Mouse (Mus musculus) left cerebral cortex, postnatal 14 days (tissue): Measurements from ENCODE around the gene Rpl29. TPM values are rescaled to one million over a fixed set of nuclear protein-coding genes. Genes with fewer than 3 reads are reported as not detected.

Experiments used
- DNase-seq, 2 experiments: peaks; one replicate each; pipeline ENCODE4 v3.0.0; 2021 to 2022; ENCODE audit warnings: low spot score in 2 of 2, mixed read lengths in 1 of 2
- intact Hi-C: fragments of 180-260 bp; cut with DNase I; formaldehyde crosslinking; loops from one replicate; pipeline ENCODE4 v1.15.1; 2025
- total RNA-seq, 2 experiments: library from RNA; stranded (reverse); gene quantifications; 2 replicates each; pipeline ENCODE4 v1.2.3; 2021

Rpl29 gene
- total RNA-seq, 2 experiments from 2014 or later = 336 to 343 TPM

DNA sequence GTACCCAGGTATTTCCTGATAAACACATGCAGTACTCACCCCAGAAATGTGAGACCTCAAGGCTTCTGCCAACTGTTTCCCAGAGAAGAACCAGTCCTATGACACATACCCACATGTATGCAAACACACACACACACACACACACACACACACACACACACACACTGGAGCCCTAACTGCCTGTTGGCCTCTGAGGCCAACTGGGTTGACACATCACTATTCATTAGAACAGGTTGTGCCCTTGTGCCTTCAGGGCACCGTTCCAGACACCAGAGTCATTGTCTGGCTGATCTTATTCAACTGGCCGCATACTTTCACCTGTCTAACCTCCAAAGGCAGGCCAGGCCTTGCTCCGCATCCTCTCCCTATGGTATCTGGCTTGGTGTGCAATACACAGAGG is 17.0 kb upstream of the Rpl29 start:
- intact Hi-C loops = no loop called here

DNA sequence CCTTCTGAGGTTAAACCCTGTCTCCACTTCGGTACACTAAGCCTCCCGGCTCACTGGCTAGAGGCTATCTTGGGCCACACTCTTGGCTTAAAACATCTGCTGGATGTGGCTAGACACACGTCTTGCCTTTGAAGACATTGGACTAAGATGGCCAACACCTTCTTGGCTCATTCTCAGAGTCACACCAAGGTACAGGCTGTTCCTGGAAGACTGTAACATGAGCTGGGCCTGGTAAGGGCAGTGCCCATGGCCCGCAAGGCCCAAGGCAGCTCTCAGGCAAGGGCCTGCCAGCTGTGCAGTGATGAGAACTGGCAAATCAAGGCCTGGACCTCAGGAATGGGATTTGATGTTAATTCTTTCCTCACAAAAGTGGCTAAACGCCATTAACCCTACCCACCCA is 15.6 kb upstream of the Rpl29 start:
- intact Hi-C loops = no loop called here
- DNase-seq = no peak

More for the DNA sequence above, 17.0 kb upstream of the Rpl29 start:
- DNase-seq = no peak

DNA sequence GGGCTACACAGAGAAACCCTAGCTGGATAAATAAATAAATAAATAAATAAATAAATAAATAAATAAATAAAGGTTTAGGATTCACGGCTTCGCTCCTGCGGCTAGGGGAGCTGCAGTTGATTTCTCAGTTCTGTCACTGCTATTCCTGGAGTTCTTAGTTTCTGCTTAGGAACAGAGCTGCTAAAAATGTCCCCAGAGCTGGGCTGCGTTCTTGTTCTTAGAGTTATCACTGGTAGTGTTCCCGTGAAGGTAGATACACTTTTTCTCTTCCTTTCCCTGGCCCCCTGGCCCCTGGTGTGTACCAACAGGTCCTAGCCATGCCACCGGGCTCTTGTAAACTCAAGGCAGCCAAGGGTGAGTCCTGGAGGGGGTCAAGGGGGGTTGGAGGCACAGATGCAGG is 12.4 kb upstream of the Rpl29 start:
- intact Hi-C loops = no loop called here
- peak; percentile 60 to 68 for DNase-seq

DNA sequence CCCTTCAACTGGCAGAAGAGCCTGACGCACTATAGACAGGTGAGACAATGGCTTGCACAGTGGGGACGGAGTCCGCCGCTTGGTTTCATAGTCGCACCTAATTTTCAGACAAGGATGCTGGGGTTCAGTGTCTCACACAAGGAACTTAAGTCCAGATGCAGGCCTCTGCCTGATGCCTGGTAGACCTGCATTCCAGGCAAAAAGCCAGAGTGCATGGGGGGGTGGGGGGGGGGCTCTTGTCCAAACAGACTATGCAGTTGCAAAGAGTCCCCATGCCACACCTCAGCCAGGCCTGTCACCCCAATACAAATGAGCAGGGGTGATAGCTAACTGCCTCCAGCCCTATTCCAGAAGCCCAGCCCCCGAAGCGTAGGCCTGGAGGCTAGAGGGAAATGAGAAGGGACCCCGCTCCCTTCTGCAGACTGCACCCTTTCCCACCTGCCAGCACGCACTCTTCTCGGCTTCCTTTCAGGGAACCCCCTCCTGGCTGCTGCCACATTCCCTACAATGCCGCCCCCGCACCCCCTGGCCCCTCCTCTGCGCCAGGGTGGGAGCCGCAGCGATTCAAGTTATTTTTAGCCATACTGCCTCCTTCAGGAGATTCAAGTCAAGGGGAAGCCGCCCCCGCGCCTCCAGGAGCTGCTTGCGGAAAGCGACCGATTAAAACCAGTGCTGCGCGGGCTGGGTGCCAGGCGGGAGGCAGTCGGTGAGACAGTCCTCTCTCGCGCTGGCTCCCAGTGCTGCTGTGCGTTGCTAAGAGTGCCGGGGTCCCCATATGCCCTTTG is 11.2 kb upstream of the Rpl29 start:
- intact Hi-C loops = no loop called here
- peak; percentile 97 to 98 for DNase-seq

DNA sequence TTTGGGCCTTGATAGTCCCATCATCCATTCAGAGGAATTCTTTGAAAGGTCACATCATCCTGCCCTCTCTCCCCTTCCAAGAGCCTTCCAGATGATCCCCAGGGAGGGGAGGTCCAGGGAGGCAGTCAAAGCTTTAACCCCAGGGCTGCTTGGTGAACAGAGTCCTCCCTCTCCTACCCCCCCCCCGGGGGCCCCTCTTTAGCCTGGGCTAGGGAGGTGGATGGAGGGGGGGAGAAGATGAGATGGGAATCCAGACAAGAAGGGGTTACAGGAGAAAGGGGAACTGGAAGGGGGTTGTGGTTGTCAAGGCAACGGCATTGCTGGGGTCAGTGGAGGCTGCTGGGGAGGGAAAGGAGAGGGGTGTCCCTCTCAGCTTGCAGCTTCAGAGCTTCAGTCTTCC is 8.6 kb upstream of the Rpl29 start:
- intact Hi-C loops = loop anchor here (1.0 to 10.0 kb wide), 4 partner anchors 52 to 216 kb away; partner anchors contain the start of genes Dusp7 and Twf2
- DNase-seq = no peak

DNA sequence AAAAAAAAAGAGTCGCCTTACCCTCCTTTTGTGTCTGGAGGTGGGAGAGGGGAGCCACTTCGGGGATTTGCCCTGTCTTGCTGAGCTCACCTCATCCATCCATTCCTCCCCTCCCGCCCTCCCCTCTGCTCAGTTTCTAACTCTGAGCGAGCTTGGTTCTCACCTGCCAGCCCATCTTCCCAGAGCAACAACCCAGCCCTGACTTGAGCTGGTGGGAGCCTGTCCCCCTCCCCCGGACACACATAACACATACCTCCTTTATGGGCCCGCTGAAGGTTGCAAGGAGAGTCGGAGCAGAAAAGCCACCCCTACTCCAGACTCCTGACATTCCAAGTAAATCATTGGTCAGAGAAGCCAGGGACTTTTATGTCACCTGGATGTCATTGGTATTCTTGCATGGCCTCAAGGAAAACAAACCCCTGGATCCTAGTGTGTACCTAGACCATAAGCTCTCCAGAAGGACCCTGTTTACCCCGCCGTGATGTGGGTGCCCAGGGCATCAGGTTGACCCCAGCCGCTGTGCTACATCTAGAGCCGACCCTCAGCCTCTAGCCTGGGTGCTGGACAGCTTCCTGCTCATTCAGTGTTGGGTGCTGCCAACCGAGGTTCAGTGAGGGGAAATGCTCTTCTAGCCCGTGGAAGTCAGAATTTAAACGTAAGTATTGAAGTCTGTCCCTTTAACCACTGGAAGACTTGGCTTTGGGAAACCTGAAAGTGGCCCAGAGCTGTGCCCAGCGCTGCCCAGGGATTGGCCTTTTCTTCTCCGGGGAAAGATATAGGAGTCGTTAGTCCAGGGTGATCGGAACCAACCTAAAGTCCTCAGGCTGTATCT is 8.0 kb upstream of the Rpl29 start:
- DNase-seq = no peak
- intact Hi-C loops = loop anchor here (1.0 to 10.0 kb wide), 4 partner anchors 52 to 216 kb away; partner anchors contain the start of genes Dusp7 and Twf2

DNA sequence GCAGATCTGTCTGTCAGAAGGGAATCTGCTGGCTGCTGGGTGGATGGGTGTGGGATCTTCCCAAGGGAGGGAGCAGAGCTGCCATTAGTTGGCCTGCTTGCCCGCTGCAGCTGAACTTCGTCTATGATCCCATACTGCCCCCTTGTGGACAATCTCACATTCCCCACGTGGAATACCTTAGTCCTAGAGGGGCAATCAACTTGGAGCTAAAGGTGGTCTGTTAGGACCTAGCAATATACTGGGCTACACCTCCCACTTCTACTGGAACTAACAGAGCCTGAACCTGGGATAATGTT is 7.4 kb upstream of the Rpl29 start:
- DNase-seq = peak; percentile 93 to 94
- intact Hi-C loops = loop anchor here (1.0 to 10.0 kb wide), 4 partner anchors 53 to 217 kb away; partner anchors contain the start of genes Dusp7 and Twf2

DNA sequence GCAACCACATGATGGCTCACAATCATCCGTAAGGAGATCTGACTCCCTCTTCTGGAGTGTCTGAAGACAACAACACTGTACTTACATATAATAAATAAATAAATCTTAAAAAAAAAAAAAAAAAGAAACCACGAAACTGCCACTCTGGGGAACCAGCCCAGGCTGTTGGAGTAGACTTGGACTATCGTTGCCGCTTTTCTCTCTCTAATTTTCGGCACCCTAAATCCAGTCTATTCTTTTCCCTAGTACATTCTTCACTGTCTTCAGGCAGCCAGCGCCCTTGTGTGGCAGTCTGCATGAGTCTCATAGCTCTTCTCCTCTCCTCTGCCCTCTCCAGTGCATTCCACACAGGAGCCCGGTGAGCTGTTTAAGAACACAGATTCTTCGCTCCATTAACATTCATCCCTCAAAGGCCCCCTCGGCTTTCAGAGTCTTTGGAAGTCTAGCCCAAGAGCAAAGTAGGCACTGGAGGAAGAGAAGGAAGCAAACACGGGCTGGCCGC is 484 bp upstream of the Rpl29 start:
- intact Hi-C loops = loop anchor here (10.0 kb wide), 1 partner anchor 224 kb away; the partner anchor contains the start of gene Twf2
- DNase-seq = peak in 1 of 2 experiments; percentile 44

DNA sequence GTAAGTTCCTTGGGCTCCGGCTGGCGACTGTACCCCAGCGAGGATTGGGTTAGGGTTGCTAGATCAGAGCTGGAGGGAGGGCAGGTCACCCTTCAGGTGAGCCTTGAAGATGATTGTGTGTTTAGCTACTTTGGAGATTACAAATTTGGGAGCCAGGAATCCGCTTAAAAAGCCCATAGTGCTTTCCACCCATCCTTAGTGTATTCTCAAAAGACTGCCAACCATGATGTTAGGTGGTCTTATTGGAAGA is 686 bp downstream of the Rpl29 start:
- intact Hi-C loops = no loop called here
- no peak for DNase-seq

DNA sequence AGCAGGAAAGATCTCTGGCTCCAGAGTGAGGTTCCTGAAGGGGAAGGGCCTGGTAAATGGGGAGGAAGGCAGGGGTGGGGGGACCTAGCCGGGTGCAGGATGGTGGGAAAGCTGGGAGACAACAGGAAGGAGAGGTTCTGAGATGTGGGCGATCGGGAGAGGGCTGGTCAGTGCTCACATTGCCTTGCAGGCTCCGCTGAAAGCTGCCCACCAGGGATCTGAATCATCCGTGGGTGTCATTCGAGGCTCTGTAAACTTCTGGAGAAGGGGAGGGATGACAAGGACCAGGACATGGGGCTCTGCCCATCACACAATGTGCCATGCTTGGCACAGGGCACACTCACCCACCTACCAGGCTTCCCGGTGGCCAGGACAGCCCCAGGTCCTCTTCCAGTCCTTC is 4.1 kb downstream of the Rpl29 start:
- DNase-seq = peak; percentile 38 to 52
- intact Hi-C loops = no loop called here

DNA sequence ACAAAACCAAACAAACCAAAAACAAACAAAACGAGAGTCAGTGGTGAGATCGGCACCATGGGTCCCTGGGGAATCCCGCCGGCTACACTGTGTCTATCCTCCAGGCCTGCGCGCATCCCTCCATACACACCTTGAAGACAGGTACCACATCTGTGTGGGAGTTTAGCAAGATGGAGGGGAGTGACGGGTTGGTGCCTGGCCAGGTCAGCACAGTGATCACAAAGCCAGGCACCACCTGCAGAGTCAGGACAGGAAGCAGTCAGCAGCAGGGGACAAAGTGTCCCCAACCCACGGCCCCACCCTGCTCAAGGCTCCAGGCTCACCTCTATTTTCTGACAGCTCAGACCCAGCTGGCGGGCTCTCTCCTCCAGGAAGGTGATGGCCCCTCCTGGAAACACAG is 7.3 kb downstream of the Rpl29 start:
- no peak for DNase-seq
- intact Hi-C loops = no loop called here

DNA sequence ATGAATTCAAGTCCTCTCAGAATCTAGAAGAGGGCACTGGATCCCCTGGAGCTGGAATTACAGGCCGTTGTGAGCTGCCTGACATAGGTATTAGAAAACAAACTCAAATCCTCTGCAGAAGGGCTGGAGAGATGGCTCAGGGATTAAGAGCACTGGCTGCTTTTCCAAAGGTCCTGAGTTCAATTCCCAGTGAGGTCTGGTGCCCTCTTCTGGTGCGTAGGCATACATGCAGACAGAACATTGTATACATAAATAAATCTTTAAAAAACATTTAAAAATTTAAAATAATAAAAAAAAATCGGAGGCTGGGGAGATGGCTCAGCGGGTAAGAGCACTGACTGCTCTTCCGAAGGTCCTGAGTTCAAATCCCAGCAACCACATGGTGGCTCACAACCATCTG is 13.4 kb downstream of the Rpl29 start:
- DNase-seq = no peak
- intact Hi-C loops = no loop called here

DNA sequence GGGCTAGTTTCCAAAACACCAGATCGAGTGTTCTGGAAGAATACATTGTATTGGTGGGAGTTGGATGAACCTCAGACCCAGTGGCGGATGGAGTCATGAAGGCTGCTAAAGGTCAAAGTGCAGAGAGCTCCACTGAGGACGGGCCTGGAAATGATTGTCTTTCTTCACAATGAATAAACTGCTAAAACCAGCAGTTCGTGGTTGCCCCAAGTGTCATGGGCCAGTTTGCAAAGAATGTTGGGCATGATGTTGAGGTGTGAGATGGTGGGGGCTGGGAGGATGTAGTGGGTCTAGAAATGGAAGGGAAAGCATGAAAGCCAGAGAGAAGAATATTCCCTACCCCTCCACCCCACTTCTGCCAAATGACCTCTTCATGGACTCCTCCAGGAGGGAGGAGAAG is 15.6 kb downstream of the Rpl29 start:
- intact Hi-C loops = no loop called here
- no peak for DNase-seq

DNA sequence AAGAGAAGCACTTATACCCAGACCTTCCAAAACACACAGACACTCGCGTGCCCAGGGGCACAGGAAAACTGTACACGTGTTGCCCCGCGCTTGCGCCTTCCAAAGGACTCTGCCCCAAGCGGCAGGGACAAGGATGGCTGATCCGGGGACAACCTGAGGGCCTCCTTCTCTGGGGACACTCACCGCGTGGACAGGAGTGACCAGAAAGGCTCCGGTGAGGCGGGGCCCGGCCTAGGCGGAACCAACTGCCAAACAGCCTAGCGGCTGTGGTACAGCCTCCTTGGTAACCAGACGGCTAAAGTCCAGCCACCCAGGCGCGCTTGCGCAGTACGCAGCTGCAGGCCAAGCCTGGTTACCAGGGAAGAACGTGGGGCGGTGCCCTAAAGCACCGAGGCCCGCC is 18.1 kb downstream of the Rpl29 start, which contains the start of the genes Abhd14b and Abhd14a:
Gene Abhd14b (plus strand): TSS at position 112 of the 400 bp plus-strand sequence.
Gene Abhd14a (minus strand): TSS at position 331 of the 400 bp plus-strand sequence.
- intact Hi-C loops = loop anchor here (2.0 kb wide), 1 partner anchor 29 kb away; the partner anchor contains the start of gene Parp3
- DNase-seq = peak; percentile 88 to 90

DNA sequence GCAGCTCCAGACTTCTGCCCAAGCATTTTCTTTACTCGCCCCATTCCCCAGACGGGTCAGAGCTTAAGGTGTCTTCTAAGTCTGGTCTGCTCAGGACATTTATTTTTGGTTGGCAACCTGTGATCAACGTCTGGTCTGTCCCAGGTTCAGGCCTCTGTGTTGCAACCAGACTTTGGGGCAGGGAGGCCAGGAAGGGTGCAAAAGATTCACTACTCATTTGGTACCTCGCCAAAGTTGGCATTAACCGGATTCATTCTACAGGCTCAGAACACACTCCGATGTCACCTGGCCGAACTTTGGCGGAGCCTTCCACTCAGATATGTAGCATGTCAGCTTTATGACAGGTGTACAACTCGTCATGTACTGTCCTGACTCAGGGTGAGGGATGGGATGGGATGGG is 18.7 kb downstream of the Rpl29 start:
- intact Hi-C loops = loop anchor here (2.0 kb wide), 1 partner anchor 29 kb away; the partner anchor contains the start of gene Parp3
- DNase-seq = no peak

DNA sequence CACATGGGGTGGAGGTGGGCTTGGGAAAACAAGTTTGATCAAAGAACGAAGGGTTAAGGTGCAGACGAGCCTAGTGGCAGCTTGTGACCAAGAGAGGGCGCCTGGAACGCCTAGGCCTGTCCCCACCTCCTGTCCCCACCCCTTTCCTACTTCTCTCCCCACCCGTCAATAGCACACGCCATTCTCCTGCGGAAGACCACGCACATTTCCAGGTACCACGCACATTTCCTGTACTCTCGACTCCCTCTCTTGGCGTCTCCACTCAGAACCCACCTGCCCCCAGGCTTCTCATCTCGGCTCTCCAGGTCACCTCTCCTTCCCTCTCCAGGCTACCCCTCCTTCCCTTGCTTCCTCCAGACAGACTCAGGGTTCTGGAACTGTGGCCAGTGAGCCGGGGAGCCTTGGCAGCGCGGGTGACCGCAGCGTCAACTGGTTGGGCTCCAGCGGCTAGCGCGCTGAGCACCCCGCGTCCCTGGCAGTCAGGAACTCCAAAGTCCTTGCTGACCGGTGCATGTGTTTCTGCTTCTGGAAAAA is 19.3 kb downstream of the Rpl29 start:
- intact Hi-C loops = no loop called here

DNA sequence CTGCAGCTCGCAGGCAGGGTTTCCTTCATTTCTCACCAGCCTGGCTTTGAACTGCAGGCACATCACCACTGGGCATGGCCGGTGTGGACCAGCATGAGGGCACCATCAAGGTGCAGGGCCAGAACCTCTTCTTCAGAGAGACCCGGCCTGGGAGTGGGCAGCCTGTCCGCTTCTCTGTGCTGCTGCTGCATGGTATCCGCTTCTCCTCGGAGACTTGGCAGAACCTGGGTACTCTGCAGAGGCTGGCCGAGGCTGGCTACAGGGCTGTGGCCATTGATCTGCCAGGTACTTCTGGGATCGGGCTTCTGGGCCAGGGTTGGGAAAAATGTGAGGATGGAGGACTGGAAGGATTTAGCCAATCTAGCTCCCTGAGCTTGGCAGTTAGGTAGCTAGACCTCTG is 20.7 kb downstream of the Rpl29 start:
- intact Hi-C loops = no loop called here
- DNase-seq = no peak

More for the DNA sequence above, 19.3 kb downstream of the Rpl29 start:
- peak; percentile 76 for DNase-seq

DNA sequence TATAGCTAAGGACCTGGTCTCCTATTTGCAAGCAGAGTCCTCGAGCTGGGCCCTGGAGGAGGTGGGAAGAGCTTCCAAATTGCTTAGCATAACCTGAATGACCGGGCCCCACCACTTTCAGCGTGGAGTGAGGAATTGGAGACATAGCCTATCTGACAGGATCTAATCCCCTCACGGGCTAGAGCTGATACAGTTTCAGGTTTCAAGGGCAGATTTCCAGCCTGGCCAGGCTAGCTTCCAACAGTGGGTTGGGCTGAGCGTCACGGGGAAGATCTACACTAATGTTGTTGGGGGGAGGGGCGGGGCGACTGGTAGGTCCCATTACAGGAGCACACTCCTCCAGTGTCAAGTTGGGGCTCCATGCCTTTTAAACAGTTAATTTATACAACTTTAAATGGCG is 21.4 kb downstream of the Rpl29 start:
- DNase-seq = no peak
- intact Hi-C loops = no loop called here

DNA sequence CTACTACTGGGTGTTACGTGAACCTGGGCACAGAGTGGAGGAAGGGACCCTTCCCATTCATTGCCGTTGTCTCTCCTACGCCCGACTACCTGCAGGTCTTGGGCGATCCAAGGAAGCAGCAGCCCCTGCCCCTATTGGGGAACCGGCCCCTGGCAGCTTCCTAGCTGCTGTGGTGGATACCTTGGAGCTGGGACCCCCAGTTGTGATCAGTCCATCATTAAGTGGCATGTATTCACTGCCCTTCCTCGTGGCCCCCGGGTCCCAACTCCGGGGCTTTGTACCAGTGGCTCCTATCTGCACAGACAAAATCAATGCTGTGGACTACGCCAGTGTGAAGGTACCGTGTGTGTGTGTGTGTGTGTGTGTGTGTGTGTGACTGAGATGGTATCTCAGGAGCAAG is 22.0 kb downstream of the Rpl29 start:
- no peak for DNase-seq
- intact Hi-C loops = no loop called here

DNA sequence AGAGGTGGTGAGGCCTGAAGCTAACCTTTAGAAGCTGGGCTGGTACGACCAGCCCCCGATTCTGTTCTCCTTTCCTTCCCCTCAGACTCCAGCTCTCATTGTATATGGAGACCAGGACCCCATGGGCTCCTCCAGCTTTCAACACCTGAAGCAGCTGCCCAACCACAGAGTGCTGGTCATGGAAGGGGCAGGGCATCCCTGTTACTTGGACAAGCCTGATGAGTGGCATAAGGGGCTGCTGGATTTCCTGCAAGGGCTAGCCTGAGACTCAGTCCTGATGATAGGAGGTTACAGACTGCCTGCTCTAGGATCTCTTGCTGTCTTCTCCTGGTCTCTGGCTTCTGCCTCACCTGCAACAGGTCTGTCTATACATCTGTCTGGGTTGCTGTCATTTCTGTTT is 22.6 kb downstream of the Rpl29 start:
- DNase-seq = no peak
- intact Hi-C loops = no loop called here
